Mouse (Mus musculus): ENCODE measurements around the gene Olfr478.
"Not testable (repeated sequence)": the region's sequence is repeated elsewhere in the genome, so short reads cannot be mapped to it uniquely, and the experiment has no call there.

Gene Olfr478

GRCm38 (mm10) chr7:108033889-108034288 is at the start of gene Olfr478:
TSS of gene Olfr478 (minus strand) at chr7:108033989.
- no peak for DNase-seq (ENCODE audit: low read depth)

- no peak for DNase-seq (ENCODE audit: low read depth)
These were observed 45.8 kb upstream of the Olfr478 start, which contains the start of gene Olfr481 for GRCm38 (mm10) chr7:108079555-108079954. TSS of gene Olfr481 (plus strand) at chr7:108079855.

DNA sequence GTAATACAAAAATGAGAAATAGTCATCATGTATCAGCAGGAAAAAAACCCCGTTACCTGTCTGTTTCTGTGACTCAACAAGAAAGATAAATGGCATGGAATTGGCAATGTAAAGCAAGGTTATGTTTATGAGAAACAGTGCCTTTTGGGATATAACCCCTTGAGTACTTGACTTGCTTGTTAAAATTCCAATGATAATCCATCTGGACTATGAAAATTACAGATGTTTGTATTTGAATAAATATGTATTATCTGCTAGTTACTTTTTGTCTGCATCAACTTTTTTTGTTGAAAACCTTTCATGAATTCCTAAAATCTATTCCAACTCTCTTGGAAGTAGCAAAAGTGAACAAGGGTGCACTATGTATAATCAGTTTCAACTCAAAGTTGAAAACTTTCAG is 33.5 kb upstream of the Olfr478 start, which contains the start of gene Olfr480:
TSS of gene Olfr480 (minus strand) at position 101 of the 400 bp plus-strand sequence.
- DNase-seq (ENCODE audit: low read depth) = no peak

DNA sequence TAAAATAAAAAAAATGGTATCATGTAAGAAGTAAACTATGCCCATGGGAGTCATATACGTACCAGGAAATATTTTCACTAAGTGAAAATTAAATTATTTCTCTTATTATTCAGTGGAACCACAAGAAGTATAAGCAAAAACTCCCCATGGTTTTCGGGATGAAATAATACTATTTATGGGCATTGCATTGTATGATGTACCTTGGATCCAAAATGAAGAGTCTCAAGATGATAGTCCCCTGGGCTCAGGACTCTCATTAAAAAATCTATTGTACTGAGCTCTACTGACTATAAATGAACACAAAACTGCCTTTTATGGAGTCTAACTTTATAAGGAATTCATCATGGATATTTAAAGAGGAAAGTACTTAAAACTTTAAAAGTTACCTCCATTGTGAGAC is 16.6 kb upstream of the Olfr478 start, which contains the start of gene Olfr479:
TSS of gene Olfr479 (plus strand) at position 301 of the 400 bp plus-strand sequence.
- no peak for DNase-seq (ENCODE audit: low read depth)

DNA sequence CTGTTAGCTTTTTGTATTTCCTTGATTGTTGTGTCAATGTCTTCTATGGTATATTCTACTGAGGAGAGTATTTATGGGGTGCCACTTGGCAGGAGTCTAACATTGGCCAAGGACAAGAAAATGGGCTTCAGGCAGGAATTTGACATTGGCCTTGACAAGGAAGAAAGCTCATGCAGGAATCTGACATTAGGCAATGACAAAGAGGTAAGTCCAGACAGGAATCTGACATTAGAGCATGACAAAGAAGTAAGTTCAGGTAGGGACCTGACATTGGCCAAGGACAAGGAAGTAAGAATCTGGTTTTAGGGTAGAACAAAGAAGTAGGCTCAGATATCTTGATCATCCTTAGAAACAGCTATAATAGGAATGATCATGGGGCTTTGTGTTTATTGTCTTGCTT is 19.5 kb downstream of the Olfr478 start:
- not testable (repeated sequence) for DNase-seq (ENCODE audit: low read depth)

GRCm38 (mm10) chr7:107986393-107986792 is 47.4 kb downstream of the Olfr478 start, which contains the start of gene Olfr477:
TSS of gene Olfr477 (plus strand) at chr7:107986693.
- no peak for DNase-seq (ENCODE audit: low read depth)
